Mouse (Mus musculus): ENCODE data around the gene Gm5965.

GRCm38 (mm10) chr16:88826978-88827377 is 49.3 kb downstream of the Gm5965 start:
- TF ChIP-seq CTCF (IDR thresholded peaks at IDR 0.05; ENCODE audit: extremely low read depth, insufficient read length, insufficient replicate concordance, low read depth, low read length), result no peak
- no peak for TF ChIP-seq POLR2A (IDR thresholded peaks at IDR 0.05; ENCODE audit: low read depth, low read length)
